Mouse (Mus musculus) ovary, postnatal 10 days (tissue): ENCODE measurements around the gene St3gal5.

Experiments used
- DNase-seq: peaks from one replicate; pipeline ENCODE4 v3.0.0; 2022; ENCODE audit warnings: low spot score

The St3gal5 gene

DNA sequence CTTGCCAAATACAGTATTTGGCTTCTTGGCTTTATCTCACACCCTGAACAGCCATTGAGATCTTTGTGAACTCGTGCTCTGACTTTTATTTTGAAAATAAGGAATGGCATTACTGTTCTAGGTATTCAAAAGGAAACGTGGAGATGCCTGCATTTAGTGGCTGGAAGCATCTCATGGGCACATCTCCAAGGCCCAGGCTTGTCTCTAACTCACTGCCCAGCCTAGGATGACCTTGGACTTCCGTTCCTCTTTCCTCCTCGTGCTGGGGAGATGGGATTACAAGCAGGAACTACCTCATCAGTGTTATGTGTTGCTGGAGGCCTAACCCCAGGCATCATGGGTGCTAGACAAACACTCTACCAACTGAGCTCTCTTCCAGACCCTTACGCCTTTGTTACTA is 105.9 kb downstream of the St3gal5 start:
- DNase-seq: no peak
